Mouse (Mus musculus) kidney, adult 10 weeks (tissue): Measurements from ENCODE around the gene Smyd3. TPM values are rescaled to one million over a fixed set of nuclear protein-coding genes. Genes with fewer than 3 reads are reported as not detected.

Experiments used
- polyA plus RNA-seq: library from polyadenylated mRNA; stranded (reverse); fragments of 350-450 nt; fragmentation: Illumina TruSeq; extraction: RNeasy Lipid Tissue Mini Kit (QIAGEN cat#74804); gene quantifications from one replicate; pipeline ENCODE4 v1.2.3, GENCODE M21; 2014; ENCODE audit warnings: low read depth, low replicate concordance

The Smyd3 gene
- polyA plus RNA-seq, result 5.0 TPM

DNA sequence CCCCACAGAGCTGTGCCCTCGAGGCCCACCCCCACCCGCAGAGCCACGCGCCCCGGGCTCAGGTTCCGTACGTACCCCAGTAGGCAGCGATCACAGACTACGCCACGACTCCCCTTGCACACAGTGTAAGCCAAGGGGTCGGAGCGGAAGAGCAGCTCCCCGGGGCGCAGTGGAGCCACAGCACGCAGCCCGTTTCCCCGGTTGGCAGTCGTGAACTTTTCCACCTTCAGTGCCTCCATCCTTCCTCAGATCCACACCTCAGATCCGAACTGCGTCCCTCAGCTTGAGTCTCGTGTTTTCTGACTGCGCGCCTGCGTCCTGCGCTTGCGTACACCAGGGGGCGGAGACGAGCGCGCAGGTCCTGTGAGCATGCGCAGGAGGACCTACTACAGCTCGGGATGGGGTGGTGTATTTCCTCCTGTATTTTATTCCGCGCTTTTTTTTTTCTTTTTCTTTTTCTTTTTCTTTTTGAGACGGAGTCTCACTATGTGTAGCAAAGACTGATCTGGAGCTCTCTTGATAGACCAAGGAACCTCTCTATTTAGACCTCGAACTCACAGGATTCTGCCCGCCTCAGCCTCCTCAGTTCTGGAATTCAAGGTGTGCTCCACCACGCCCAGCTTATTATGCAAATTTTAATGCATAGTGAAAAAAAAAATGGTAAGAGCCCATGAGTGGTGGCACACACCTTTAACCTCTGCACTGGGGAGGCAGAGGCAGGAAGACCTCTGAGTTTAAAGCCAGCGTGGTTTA is at the start of gene Smyd3:
Gene Smyd3 (minus strand): TSS at position 329 of the 753 bp plus-strand sequence.

GRCm38 (mm10) chr1:179545768-179546550 is 28.1 kb upstream of the Smyd3 start, which contains the start of the genes Tfb2m and Cnst:
TSS of gene Tfb2m (minus strand) at chr1:179546267.
TSS of gene Cnst (plus strand) at chr1:179546370.

Other genes with a start within 250 kb of the Smyd3 start
- 150 TPM for gene Tfb2m, start 28.2 kb upstream of the Smyd3 start, polyA plus RNA-seq
- gene Cnst, start 28.3 kb upstream of the Smyd3 start, polyA plus RNA-seq, result 13.8 TPM
- gene Sccpdh, start 150.2 kb upstream of the Smyd3 start, polyA plus RNA-seq, result 101 TPM
- not detected for gene Kif28, start 227.2 kb upstream of the Smyd3 start, polyA plus RNA-seq